Mouse (Mus musculus) MEL (cell line): ENCODE measurements around the gene Siae. TPM values are rescaled to one million over a fixed set of nuclear protein-coding genes. Genes with fewer than 3 reads are reported as not detected.

Experiments
- DNase-seq: peaks from one replicate; pipeline ENCODE4 v3.0.0; 2011; ENCODE audit warnings: low read depth, low spot score
- H3K27ac ChIP-seq: 2 replicates; pipeline ENCODE4 v1.5.1; 2012; ENCODE audit warnings: low read depth, mild to moderate bottlenecking, control low read depth, low read length, moderate library complexity; ENCODE audit not compliant: control insufficient read depth
- H3K27me3 ChIP-seq, 2 experiments: fragments of 150-350 bp in 1 of 2; sonication (generic) in 1 of 2; 2 replicates each; pipeline ENCODE4 v1.6.1; 2012; ENCODE audit warnings: low read length in 2 of 2, mild to moderate bottlenecking in 2 of 2, improper control_type of control experiment in 1 of 2, moderate library complexity in 1 of 2; ENCODE audit not compliant: insufficient read depth in 2 of 2, control insufficient read depth in 1 of 2
- H3K36me3 ChIP-seq, 2 experiments: 2 replicates each; pipeline ENCODE4 v1.6.1; 2012 to 2014; ENCODE audit warnings: low read length in 2 of 2, improper control_type of control experiment in 1 of 2, inconsistent platforms in 1 of 2, mild to moderate bottlenecking in 1 of 2; ENCODE audit not compliant: insufficient read depth in 2 of 2, control insufficient read depth in 1 of 2
- H3K4me1 ChIP-seq, 2 experiments: fragments of 150-350 bp in 1 of 2; sonication (generic) in 1 of 2; 2 replicates each; pipeline ENCODE4 v1.6.1; 2012; ENCODE audit warnings: low read length in 2 of 2, improper control_type of control experiment in 1 of 2, mild to moderate bottlenecking in 1 of 2; ENCODE audit not compliant: insufficient read depth in 2 of 2, control insufficient read depth in 1 of 2
- H3K4me3 ChIP-seq, 2 experiments: fragments of 150-350 bp in 1 of 2; sonication (generic) in 1 of 2; 2 replicates each; pipeline ENCODE4 v1.5.1; 2012; ENCODE audit warnings: low read depth in 2 of 2, low read length in 2 of 2, mild to moderate bottlenecking in 2 of 2, moderate library complexity in 2 of 2, control low read depth in 1 of 2, improper control_type of control experiment in 1 of 2; ENCODE audit not compliant: control insufficient read depth in 1 of 2, insufficient read depth in 1 of 2
- H3K79me2 ChIP-seq: 2 replicates; pipeline ENCODE4 v1.6.1; 2012; ENCODE audit warnings: mild to moderate bottlenecking, low read length, moderate library complexity; ENCODE audit not compliant: control insufficient read depth, poor library complexity, insufficient read depth
- H3K9ac ChIP-seq: 2 replicates; pipeline ENCODE4 v1.6.1; 2012; ENCODE audit warnings: low read depth, mild to moderate bottlenecking, control low read depth, low read length, moderate library complexity; ENCODE audit not compliant: control insufficient read depth, poor library complexity, severe bottlenecking
- H3K9me3 ChIP-seq: fragments of 150-350 bp; sonication (generic); replicated peaks from 2 replicates; pipeline ENCODE4 v1.6.1; 2012; ENCODE audit warnings: mild to moderate bottlenecking, low read length, improper control_type of control experiment, moderate library complexity; ENCODE audit not compliant: insufficient read depth
- BHLHE40 ChIP-seq: IDR thresholded peaks from 2 replicates; pipeline ENCODE4 v1.6.1; 2012; ENCODE audit warnings: low read depth, mild to moderate bottlenecking, inconsistent platforms, low read length, improper control_type of control experiment, borderline replicate concordance
- CHD2 ChIP-seq: IDR thresholded peaks from 2 replicates; pipeline ENCODE4 v1.6.1; 2011; ENCODE audit warnings: low read length, improper control_type of control experiment
- EP300 ChIP-seq, 2 experiments: IDR thresholded peaks; 2 replicates each; pipeline ENCODE4 v1.6.1; 2011; ENCODE audit warnings: improper control_type of control experiment in 2 of 2, low read length in 2 of 2, low read depth in 1 of 2, mild to moderate bottlenecking in 1 of 2
- GABPA ChIP-seq: IDR thresholded peaks from 2 replicates; pipeline ENCODE4 v1.6.1; 2012; ENCODE audit warnings: low read depth, mild to moderate bottlenecking, inconsistent platforms, low read length, improper control_type of control experiment, moderate library complexity
- KAT2A ChIP-seq: conservative IDR thresholded peaks from 2 replicates; pipeline ENCODE4 v1.6.1; 2012; ENCODE audit warnings: low read depth, low read length, improper control_type of control experiment, inconsistent platforms
- MAFK ChIP-seq: IDR thresholded peaks from 2 replicates; pipeline ENCODE4 v1.6.1; 2011; ENCODE audit warnings: low read depth, mild to moderate bottlenecking, low read length, improper control_type of control experiment, borderline replicate concordance
- MAX ChIP-seq: IDR thresholded peaks from 2 replicates; pipeline ENCODE4 v1.6.1; 2011; ENCODE audit warnings: low read length, improper control_type of control experiment
- MXI1 ChIP-seq: IDR thresholded peaks from 2 replicates; pipeline ENCODE4 v1.6.1; 2011; ENCODE audit warnings: mild to moderate bottlenecking, low read depth, low read length, improper control_type of control experiment
- MYC ChIP-seq: IDR thresholded peaks from 2 replicates; pipeline ENCODE4 v1.6.1; 2011; ENCODE audit warnings: low read depth, mild to moderate bottlenecking, low read length, improper control_type of control experiment, moderate library complexity
- NRF1 ChIP-seq: IDR thresholded peaks from 2 replicates; pipeline ENCODE4 v1.6.1; 2014; ENCODE audit warnings: low read depth, mild to moderate bottlenecking, inconsistent platforms, low read length, improper control_type of control experiment, moderate library complexity; ENCODE audit not compliant: poor library complexity, insufficient read depth, severe bottlenecking
- POLR2AphosphoS2 ChIP-seq: IDR thresholded peaks from 2 replicates; pipeline ENCODE4 v1.6.1; 2011; ENCODE audit warnings: low read length, improper control_type of control experiment
- POLR2AphosphoS5 ChIP-seq: IDR thresholded peaks from 2 replicates; pipeline ENCODE4 v1.6.1; 2012; ENCODE audit warnings: low read depth, borderline replicate concordance, mild to moderate bottlenecking, inconsistent platforms, low read length, moderate library complexity, mixed read lengths
- RCOR1 ChIP-seq: IDR thresholded peaks from 2 replicates; pipeline ENCODE4 v1.6.1; 2012; ENCODE audit warnings: low read depth, mild to moderate bottlenecking, inconsistent platforms, low read length, improper control_type of control experiment
- SMC3 ChIP-seq: IDR thresholded peaks from 2 replicates; pipeline ENCODE4 v1.6.1; 2011; ENCODE audit warnings: low read depth, low read length, improper control_type of control experiment
- TCF12 ChIP-seq: IDR thresholded peaks from 2 replicates; pipeline ENCODE4 v1.6.1; 2014; ENCODE audit warnings: low read depth, mild to moderate bottlenecking, inconsistent platforms, low read length, improper control_type of control experiment, moderate library complexity
- USF1 ChIP-seq: IDR thresholded peaks from 2 replicates; pipeline ENCODE4 v1.6.1; 2014; ENCODE audit warnings: low read depth, mild to moderate bottlenecking, inconsistent platforms, low read length, improper control_type of control experiment, moderate library complexity
- ZKSCAN1 ChIP-seq: IDR thresholded peaks from 2 replicates; pipeline ENCODE4 v1.6.1; 2012; ENCODE audit warnings: low read depth, mild to moderate bottlenecking, inconsistent platforms, low read length, improper control_type of control experiment, moderate library complexity
- ZNF384 ChIP-seq: IDR thresholded peaks from 2 replicates; pipeline ENCODE4 v1.6.1; 2012; ENCODE audit warnings: low read depth, mild to moderate bottlenecking, inconsistent platforms, low read length, improper control_type of control experiment
- polyA plus RNA-seq, 2 experiments: library from polyadenylated mRNA; stranded (reverse) in 1 of 2; unstranded in 1 of 2; fragments of >175 nt in 1 of 2; fragments of >200 nt in 1 of 2; gene quantifications; 2 replicates each; pipeline versions ENCODE4 v1.2.1 to v1.2.4; 2012; ENCODE audit warnings: low replicate concordance in 2 of 2, low read depth in 1 of 2; ENCODE audit not compliant: insufficient read length in 2 of 2, insufficient read depth in 1 of 2, missing spikeins in 1 of 2
- total RNA-seq: library from RNA; depleted of rRNA; stranded (reverse); fragments of 300-350 nt; gene quantifications from 2 replicates; pipeline ENCODE4 v1.2.3, GENCODE M21; 2012

Gene Siae
- total and polyA plus RNA-seq, 3 experiments, result 4.9 to 9.2 TPM; not detected in 1

- Histone ChIP-seq H3K9me3 (no peaks in the 10 kb centered on the region), H3K4me3 (no peak overlapping the region), H3K9ac (no peak overlapping the region), H3K36me3 (no peaks in the 10 kb centered on the region), H3K27ac (no peak overlapping the region), H3K4me1 (no peaks in the 10 kb centered on the region), H3K27me3 (no peaks in the 10 kb centered on the region), H3K79me2 (no peaks in the 10 kb centered on the region)
- no peak for DNase-seq
- no peak for TF ChIP-seq MAX
- no peak for TF ChIP-seq GABPA
- no peak for TF ChIP-seq SMC3
- no peak for TF ChIP-seq BHLHE40
- TF ChIP-seq RCOR1, result no peak
- no peak for TF ChIP-seq MXI1
- TF ChIP-seq MAFK, result no peak
- TF ChIP-seq POLR2AphosphoS5, result no peak
- TF ChIP-seq USF1, result no peak
- no peak for TF ChIP-seq MYC
- no peak for TF ChIP-seq ZNF384
- no peak for TF ChIP-seq TCF12
- TF ChIP-seq EP300 (IDR thresholded peaks at IDR 0.05; ENCODE audit: low read depth in 1 of 2, low read length in 2 of 2), result no peak
- TF ChIP-seq CHD2, result no peak
- no peak for TF ChIP-seq NRF1
- no peak for TF ChIP-seq ZKSCAN1
These were observed 13.5 kb upstream of the Siae start for GRCm38 (mm10) chr9:37541851-37542642.

GRCm38 (mm10) chr9:37543869-37544440 lies 11.5 kb upstream of the Siae start:
- no peak overlapping the region for H3K4me3 ChIP-seq
- no peak overlapping the region for H3K9ac ChIP-seq
- no peak for TF ChIP-seq USF1
- TF ChIP-seq POLR2AphosphoS2, result no peak
- TF ChIP-seq MAX, result no peak
- no peak for TF ChIP-seq KAT2A
- no peaks in the 10 kb centered on the region for H3K36me3 ChIP-seq
- no peaks in the 10 kb centered on the region for H3K79me2 ChIP-seq
- H3K4me1 ChIP-seq, result no peaks in the 10 kb centered on the region
- H3K27me3 ChIP-seq, result no peaks in the 10 kb centered on the region
- H3K27ac ChIP-seq, result no peak overlapping the region
- no peaks in the 10 kb centered on the region for H3K9me3 ChIP-seq
- no peak for DNase-seq
